Mouse (Mus musculus) midbrain, embryonic 11.5 days (tissue): ENCODE measurements around the gene B3gat3. TPM values are rescaled to one million over a fixed set of nuclear protein-coding genes. Genes with fewer than 3 reads are reported as not detected.
"Not testable (repeated sequence)": the region's sequence is repeated elsewhere in the genome, so short reads cannot be mapped to it uniquely, and the experiment has no call there.

Experiments
- ATAC-seq: fragments of 200-750 bp; cut with Nextera tagmentation; 2 replicates; pipeline ENCODE4 v1.8.0; 2017; ENCODE audit warnings: moderate TSS enrichment, moderate library complexity; ENCODE audit not compliant: low FRiP score
- DNase-seq: peaks from one replicate; pipeline ENCODE4 v3.0.0; 2015; ENCODE audit warnings: low spot score; ENCODE audit errors: missing footprints
- H3K27ac ChIP-seq: fragments of 300-500 bp; sonication (generic); 2 replicates; pipeline ENCODE4 v1.5.1; 2014; ENCODE audit warnings: low read depth, low read length
- H3K27me3 ChIP-seq: fragments of 300-500 bp; sonication (generic); 2 replicates; pipeline ENCODE4 v1.6.1; 2014; ENCODE audit warnings: mild to moderate bottlenecking, low read length, moderate library complexity, mixed read lengths; ENCODE audit not compliant: control insufficient read depth, insufficient read depth
- H3K36me3 ChIP-seq: fragments of 300-500 bp; sonication (generic); 2 replicates; pipeline ENCODE4 v1.6.1; 2014; ENCODE audit warnings: mild to moderate bottlenecking, low read length, moderate library complexity, mixed read lengths; ENCODE audit not compliant: control insufficient read depth, insufficient read depth
- H3K4me1 ChIP-seq: fragments of 300-500 bp; sonication (generic); 2 replicates; pipeline ENCODE4 v1.6.1; 2014; ENCODE audit warnings: low read length; ENCODE audit not compliant: control insufficient read depth, insufficient read depth
- H3K4me2 ChIP-seq: fragments of 300-500 bp; sonication (generic); 2 replicates; pipeline ENCODE4 v1.6.1; 2014; ENCODE audit warnings: mild to moderate bottlenecking, moderate library complexity
- H3K4me3 ChIP-seq: fragments of 300-500 bp; sonication (generic); 2 replicates; pipeline ENCODE4 v1.5.1; 2014; ENCODE audit warnings: low read depth, low read length
- H3K9ac ChIP-seq: fragments of 300-500 bp; sonication (generic); 2 replicates; pipeline ENCODE4 v1.6.1; 2014; ENCODE audit warnings: low read length
- H3K9me3 ChIP-seq: fragments of 300-500 bp; sonication (generic); 2 replicates; pipeline ENCODE4 v1.6.1; 2016; ENCODE audit warnings: low read length; ENCODE audit not compliant: control insufficient read depth
- WGBS: fragments of 180-500 bp; shearing (Covaris S2); extraction: QIAGEN DNeasy Blood & Tissue Kit; methylation state at CpG from one replicate; pipeline ENCODE4 v1.1.7; 2014; 5-methylcytosine and 5-hydroxymethylcytosine counted together
- polyA plus RNA-seq: library from polyadenylated mRNA; unstranded; fragments of >200 nt; fragmentation: Nextera tagmentation; extraction: Ambion mirVana; gene quantifications from 2 replicates; pipeline ENCODE4 v1.2.1, GENCODE M21; 2014

B3gat3 gene
- polyA plus RNA-seq, 1 experiment from 2014 or later = 46.0 TPM

DNA sequence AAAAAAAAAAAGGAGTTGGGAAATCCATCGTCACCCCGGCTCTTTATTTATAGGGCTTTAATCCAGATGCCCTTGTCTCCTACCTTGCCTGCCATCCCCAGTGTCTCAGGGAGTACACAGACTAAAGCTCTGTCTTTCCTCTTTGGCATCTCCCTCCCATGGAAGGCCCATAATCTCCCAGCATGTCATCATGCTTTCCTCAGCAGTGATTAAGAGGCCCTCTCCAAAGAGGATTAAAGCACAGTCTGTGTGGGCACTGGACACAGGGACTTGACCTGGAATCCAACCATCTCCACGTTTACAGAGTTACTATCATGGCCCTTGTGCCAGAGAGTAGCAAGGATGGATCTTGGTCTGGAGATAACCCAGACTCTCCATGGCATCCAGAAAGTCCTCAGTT is 36.6 kb upstream of the B3gat3 start, which contains the start of the genes Lbhd1 and Gm49403:
TSS of gene Lbhd1 (plus strand) at position 117 of the 400 bp plus-strand sequence.
TSS of gene Gm49403 (plus strand) at position 315 of the 400 bp plus-strand sequence.
- Histone ChIP-seq H3K36me3 (no peaks in the 10 kb centered on the region), H3K9ac (no peak within 1 kb of the TSS), H3K4me3 (no peak within 1 kb of the TSS), H3K9me3 (no peaks in the 10 kb centered on the region), H3K4me1 (peaks cover 14% of the 10 kb centered on the region), H3K27me3 (no peaks in the 10 kb centered on the region), H3K27ac (no peak within 1 kb of the TSS), H3K4me2 (no peak within 1 kb of the TSS)
- 64% methylated on average over 3 of the region's 3 CpGs for WGBS
- ATAC-seq (no peak), DNase-seq (no peak)

DNA sequence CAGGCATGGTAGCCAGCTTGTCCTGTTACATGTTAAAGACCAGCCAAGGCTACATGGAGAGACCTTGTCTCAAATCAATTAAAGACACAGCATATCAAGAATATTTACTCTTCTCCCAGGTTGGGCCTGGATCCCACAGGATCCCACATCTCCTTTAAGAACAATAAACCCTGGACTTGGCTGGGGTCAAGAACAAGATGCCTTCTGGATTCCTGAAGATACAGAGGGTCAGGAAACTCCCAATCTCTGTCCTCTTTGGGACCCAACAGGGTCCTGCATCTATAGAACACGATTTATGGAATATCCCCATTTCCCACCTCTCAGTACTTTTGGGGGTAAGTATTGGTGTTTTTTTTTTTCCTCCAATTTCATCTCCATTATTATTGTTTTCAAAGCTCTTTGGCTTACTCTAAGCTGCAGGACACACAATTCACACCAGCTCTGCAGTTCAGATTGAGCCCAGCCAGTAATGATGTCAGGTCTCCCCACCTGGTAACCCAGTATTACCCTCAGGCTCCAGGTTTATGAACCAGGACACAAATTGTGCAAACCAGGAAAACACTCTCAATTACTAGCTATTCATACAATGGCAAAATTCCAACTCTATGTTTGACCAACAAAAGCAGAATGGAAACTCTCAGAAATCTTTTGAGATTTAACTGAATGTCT is 33.1 kb upstream of the B3gat3 start:
- no peak for ATAC-seq
- 43% methylated on average over 1 of the region's 1 CpGs for WGBS
- H3K9me3 ChIP-seq = no peaks in the 10 kb centered on the region
- peaks cover 2% of the 10 kb centered on the region; the same call in 1 of the 2 replicates for H3K36me3 ChIP-seq
- no peak overlapping the region; the same call in 1 of the 2 replicates for H3K4me3 ChIP-seq
- no peak for DNase-seq
- H3K27ac ChIP-seq = peak overlapping the region; percentile 25; the same call in 1 of the 2 replicates
- H3K4me1 ChIP-seq = peaks cover 10% of the 10 kb centered on the region
- H3K27me3 ChIP-seq = no peaks in the 10 kb centered on the region
- peak overlapping the region; percentile 88 for H3K4me2 ChIP-seq
- no peak overlapping the region; the same call in 1 of the 2 replicates for H3K9ac ChIP-seq

DNA sequence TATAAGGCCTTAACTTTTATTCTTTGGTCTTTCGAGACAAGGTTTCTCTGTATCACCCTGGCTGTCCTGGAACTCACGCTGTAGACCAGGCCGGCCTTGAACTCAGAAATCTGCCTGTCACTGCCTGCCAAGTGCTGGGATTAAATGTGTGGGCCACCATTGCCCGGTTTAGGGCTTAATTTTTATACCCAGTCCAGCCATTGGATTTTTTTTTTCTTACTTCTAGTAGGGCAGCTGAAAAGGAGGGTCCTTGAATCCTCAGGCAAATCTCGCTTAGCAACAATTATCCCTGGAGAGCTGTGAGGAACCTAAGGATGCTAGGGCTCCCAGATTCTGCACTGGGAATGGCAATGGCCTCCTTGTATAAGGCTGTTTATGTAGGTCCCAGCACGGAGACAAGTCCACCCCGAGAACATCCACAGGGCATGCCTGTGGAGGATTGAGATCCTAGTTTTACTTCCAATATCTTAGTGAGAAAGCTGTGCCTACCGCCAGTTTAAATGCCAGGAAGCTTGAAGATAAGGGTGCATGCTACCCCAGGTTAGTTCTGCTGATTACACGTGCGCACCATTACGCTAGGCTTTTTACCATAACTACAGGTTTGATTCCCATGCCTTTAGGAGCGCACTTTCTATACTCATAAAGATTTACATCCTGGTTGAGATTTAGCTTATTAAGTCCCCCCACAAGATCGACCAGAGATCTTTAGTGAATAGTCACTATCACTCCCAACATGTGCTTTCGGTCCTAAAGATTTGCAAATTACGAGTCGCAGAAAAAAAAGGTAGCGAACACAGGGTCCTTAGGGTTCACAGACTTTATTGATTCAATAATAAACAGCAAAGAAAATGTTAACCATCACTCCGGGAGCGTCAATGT is 32.4 kb upstream of the B3gat3 start:
- WGBS = 13% methylated on average over 19 of the region's 19 CpGs
- H3K27me3 ChIP-seq = no peaks in the 10 kb centered on the region
- peak overlapping the region; percentile 93 for H3K9ac ChIP-seq
- H3K4me3 ChIP-seq = peak overlapping the region; percentile 59
- ATAC-seq (no peak), DNase-seq (peak; percentile 90)
- peak overlapping the region; percentile 88 for H3K4me2 ChIP-seq
- peak overlapping the region; percentile 37; the same call in 1 of the 2 replicates for H3K27ac ChIP-seq
- no peaks in the 10 kb centered on the region for H3K9me3 ChIP-seq
- H3K36me3 ChIP-seq = peaks cover 2% of the 10 kb centered on the region; the same call in 1 of the 2 replicates
- H3K4me1 ChIP-seq = peaks cover 10% of the 10 kb centered on the region

DNA sequence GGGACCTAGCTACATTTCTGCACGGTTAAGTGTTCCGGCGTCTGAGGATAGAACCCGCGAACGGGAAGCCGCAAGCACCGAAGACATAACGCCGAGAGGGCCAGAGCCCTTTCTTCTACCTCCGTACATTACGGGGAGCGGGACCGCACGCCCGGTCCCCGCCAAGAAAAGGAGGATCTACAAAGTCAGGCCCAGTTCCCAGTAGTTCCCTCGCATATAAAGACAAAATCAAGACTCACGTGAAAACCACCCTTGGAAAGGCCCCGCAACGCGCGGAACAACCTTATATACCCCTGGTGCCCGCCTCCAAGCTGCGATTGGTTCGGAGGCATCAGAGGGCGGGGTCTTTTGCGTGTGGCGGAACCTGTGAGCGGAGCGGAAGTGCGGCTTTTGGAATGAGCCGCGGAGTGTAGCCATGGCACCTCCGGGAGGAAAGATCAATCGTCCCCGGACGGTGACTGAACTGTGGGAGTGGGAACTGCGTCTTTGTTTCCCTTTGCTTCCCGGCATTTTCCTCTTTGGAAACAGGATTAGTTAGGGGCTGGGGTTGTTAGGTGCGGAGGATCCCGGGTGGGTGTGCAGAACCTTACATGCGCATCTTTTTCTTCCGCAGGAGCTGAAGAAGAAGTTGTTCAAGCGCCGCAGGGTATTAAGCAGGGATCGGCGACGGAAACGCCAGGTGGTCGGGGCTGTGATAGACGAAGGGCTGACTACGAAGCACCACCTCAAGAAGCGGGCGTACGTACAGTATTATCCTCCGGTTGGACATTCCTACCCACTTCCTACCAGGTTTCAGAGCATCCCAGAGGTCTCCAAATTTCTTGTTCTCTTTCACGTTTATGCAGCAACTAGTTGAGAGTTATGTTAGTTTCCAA is 31.4 kb upstream of the B3gat3 start, which contains the start of the genes 1810009A15Rik and Gm49416:
TSS of gene 1810009A15Rik (plus strand) at position 343 of the 875 bp plus-strand sequence.
TSS of gene Gm49416 (plus strand) at position 416 of the 875 bp plus-strand sequence.
- WGBS = under 1% methylated on average over 58 of the region's 58 CpGs
- ATAC-seq = peak; percentile 94

DNA sequence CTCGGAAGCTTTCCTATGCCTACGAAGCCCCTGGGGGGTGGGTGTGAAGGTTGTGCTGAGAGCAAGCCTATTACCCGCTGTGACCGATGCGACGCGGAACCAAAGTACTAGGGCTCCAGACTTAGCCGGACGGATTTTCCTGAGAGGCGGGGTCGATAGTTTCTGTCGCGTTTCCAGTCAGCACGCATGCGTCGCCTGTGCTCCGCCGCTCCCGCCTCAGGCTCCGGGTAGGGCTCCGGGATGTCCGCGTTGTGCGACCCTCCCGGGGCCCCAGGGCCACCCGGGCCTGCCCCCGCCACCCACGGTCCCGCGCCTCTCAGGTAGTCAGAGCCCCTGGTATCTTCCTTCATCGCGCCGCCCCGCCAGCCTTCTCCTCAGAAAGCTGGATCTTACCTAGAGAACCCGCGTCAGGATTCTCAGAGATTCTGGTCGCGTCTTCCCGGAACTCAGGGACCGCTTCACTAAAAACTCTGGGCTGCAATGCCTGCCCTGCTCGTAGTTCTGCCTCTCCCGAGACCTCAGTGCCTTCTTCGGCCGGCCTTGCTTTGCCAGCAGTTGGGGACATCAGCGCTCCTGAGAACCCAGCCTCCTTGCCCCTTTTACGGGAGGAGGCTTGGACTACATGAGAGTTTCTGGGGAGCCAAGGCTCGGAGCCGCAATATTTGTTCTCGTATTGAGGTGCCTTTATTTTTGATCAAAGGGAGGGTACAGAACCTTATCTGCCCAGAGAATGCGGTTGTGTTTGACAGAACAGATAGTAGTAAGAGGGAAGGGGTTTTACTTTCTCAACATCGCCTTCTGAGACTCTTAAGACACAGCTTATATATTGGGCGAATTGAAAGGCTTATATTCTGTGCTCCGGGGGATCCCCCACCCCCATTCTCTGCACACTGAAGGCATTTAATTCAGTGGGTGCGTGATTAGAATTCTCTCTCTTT is 27.1 kb upstream of the B3gat3 start, which contains the start of gene Ints5:
TSS of gene Ints5 (plus strand) at position 177 of the 938 bp plus-strand sequence.
- peak within 1 kb of the TSS; percentile 87 for H3K9ac ChIP-seq
- H3K27ac ChIP-seq = peak within 1 kb of the TSS; percentile 80
- H3K9me3 ChIP-seq = no peaks in the 10 kb centered on the region
- H3K4me2 ChIP-seq = peak within 1 kb of the TSS; percentile 74
- DNase-seq = peak; percentile 98
- 4% methylated on average over 54 of the region's 54 CpGs for WGBS
- peak within 1 kb of the TSS; percentile 87 for H3K4me3 ChIP-seq
- no peaks in the 10 kb centered on the region for H3K27me3 ChIP-seq
- H3K36me3 ChIP-seq = peaks cover 9% of the 10 kb centered on the region
- peaks cover 15% of the 10 kb centered on the region for H3K4me1 ChIP-seq
- ATAC-seq = peak; percentile 65

More for the DNA sequence above, 31.4 kb upstream of the B3gat3 start, which contains the start of the genes 1810009A15Rik and Gm49416:
- H3K4me3 ChIP-seq = peak within 1 kb of the TSS; percentile 59
- DNase-seq = peak; percentile 99
- peak within 1 kb of the TSS; percentile 74 for H3K27ac ChIP-seq
- H3K36me3 ChIP-seq = peaks cover 2% of the 10 kb centered on the region; the same call in 1 of the 2 replicates
- peaks cover 13% of the 10 kb centered on the region for H3K4me1 ChIP-seq
- peak within 1 kb of the TSS; percentile 93 for H3K9ac ChIP-seq
- peak within 1 kb of the TSS; percentile 88 for H3K4me2 ChIP-seq
- H3K9me3 ChIP-seq = no peaks in the 10 kb centered on the region
- no peaks in the 10 kb centered on the region for H3K27me3 ChIP-seq

DNA sequence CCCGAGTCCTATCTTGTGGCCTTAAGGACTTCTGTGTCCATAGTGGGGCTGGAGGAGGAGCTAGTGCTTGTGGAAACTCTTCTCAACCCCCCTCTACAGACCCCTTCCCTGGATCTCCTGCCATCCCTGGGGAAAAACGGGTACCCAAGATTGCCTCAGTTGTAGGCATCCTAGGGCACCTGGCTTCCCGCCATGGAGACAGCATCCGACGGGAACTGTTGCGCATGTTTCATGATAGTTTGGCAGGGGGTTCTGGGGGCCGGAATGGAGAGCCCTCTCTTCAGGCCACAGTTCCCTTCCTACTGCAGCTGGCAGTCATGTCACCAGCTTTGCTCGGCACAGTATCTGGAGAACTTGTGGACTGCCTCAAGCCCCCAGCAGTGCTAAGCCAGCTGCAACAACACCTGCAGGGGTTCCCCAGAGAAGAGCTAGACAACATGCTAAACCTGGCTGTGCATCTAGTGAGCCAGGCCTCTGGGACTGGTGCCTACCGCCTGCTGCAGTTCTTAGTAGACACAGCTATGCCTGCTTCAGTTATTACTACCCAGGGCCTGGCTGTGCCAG is 24.7 kb upstream of the B3gat3 start:
- Histone ChIP-seq H3K27ac (no peak overlapping the region), H3K9me3 (no peaks in the 10 kb centered on the region), H3K4me3 (no peak overlapping the region), H3K4me2 (no peak overlapping the region), H3K9ac (no peak overlapping the region), H3K4me1 (peaks cover 18% of the 10 kb centered on the region), H3K36me3 (peaks cover 9% of the 10 kb centered on the region), H3K27me3 (no peaks in the 10 kb centered on the region)
- no peak for DNase-seq
- 91% methylated on average over 9 of the region's 9 CpGs for WGBS
- ATAC-seq = no peak

DNA sequence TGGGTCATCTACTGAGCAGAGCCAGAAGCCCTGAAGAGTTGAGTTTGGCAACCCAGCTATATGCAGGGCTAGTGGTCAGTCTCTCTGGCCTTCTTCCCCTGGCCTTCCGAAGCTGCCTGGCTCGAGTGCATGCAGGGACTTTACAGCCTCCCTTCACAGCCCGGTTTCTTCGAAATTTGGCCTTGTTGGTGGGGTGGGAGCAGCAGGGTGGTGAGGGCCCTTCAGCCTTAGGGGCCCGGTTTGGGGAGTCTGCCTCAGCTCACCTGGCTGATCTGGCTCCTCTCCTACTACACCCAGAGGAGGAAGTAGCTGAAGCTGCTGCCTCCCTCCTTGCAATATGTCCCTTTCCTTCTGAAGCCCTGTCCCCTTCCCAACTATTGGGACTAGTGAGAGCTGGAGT is 23.9 kb upstream of the B3gat3 start:
- not testable (repeated sequence) for H3K9me3 ChIP-seq, H3K36me3 ChIP-seq, H3K4me2 ChIP-seq, ATAC-seq, DNase-seq, H3K4me3 ChIP-seq, H3K9ac ChIP-seq, H3K27ac ChIP-seq, H3K27me3 ChIP-seq
- 91% methylated on average over 5 of the region's 5 CpGs for WGBS
- peaks cover 18% of the 10 kb centered on the region for H3K4me1 ChIP-seq
